Mouse (Mus musculus): ENCODE measurements around the gene Syndig1l.
A peak's percentile ranks its signal among the peaks of the same experiment; 100 is the strongest.

Gene Syndig1l

DNA sequence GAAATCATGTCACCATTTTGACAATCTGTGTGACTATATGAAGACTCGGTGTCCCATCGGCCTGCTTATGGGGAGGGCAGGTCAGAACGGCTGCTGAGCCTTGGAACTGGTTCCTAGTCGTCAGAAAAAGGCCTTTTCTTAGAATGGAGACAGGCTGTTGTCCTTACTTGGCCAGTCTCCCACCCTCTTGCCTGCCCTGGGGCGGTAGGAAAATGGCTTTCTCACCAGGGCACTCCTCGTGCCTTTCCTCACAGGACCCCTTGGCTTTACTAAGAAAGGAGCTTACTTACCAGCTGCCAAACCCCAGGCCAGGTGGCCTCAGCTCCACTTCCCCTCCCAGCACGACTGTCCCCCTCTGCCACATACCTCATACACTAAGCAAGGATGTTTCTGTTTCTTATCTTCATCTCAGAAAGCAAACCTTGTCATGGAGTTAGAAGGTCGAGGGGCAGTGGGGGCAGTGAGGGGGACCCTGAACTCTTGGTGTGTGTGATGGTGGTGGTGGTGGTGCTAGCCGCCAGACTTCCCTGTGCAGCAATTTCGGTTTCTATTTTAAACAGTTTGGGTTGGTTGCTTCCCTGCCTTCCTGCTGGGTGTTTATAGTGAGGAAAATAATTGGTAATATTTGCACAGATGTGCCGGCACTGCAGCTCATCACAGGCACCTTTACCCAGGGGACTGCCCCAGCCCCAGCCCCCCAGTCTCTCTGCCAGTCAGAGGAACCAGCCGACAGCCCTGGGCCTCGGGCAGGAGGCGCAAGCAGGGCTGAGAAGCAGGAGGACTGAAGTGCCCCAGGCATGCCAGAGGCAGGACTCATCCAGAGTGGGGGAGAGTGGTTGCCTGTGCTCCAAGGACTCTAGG lies 23.7 kb downstream of the Syndig1l start:
- peak in 1 of 2 experiments; percentile 22 for DNase-seq (ENCODE audit: low spot score in 2 of 2)

DNA sequence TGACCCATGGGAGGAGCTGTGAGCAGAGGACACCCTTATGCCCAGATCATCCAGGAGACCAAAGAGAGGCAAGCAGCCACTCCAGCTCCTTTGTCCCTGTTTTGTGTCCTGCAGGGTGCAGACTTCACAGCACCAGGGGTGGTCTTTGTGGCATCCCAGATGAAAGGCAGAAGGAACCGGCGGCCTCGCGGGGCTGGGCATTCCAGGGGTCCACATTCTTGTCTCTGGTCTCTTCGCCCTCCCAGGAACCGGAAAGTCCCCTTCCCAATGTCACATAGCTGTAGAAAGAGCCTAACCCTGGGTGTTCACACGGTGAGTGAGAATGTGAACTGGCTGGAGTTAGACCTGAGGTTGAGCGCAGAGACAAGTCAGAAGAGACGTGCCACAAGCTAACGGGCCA lies 27.0 kb downstream of the Syndig1l start:
- no peak for DNase-seq (ENCODE audit: low spot score in 2 of 2)

DNA sequence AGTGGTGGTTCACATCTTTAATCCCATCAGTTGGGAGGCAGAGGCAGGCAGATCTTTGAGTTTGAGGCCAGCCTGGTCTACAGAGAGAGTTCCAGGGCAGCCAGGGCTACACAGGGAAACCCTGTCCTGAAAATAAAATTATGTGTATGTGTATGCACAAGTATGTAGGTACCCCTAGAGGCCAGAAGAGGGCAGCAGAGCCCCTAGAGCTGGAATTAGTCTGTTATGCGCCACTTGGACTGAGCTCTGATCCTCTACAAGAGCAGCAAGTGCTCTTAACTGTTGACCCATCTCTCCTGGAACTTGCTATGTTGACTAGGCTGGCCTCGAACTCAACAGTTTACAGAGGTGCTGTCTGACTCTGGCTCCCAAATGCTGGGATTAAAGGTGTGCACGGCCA lies 28.1 kb downstream of the Syndig1l start:
- no peak for DNase-seq (ENCODE audit: low spot score in 2 of 2)

GRCm38 (mm10) chr12:84653912-84654311 lies 44.7 kb downstream of the Syndig1l start:
- peak in 1 of 2 experiments; percentile 62 for DNase-seq (ENCODE audit: low spot score in 2 of 2)

DNA sequence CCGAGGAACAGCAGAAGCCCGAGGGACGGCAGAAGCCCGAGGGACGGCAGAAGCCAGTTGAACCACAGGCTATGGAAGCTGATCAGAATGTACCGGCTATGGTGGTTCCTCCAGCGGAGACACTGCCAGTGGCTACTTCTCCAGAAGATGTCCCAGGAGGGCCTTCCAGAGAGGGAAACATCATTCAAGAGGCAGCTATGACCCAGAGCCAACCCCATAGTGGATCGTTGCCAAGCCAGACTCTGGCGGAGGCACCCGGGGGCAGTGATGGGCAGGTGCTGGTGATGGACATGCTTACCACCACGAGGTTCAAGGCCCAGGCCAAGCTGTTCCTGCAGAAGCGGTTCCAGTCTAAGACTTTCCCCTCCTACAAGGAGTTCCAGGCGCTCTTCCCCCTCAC lies 48.4 kb downstream of the Syndig1l start:
- no peak for DNase-seq (ENCODE audit: low spot score in 2 of 2)

GRCm38 (mm10) chr12:84640654-84641053 lies 58.0 kb downstream of the Syndig1l start, which contains the start of gene Vrtn:
Gene Vrtn, plus strand, starts transcription at chr12:84641019.
- no peak for DNase-seq (ENCODE audit: low spot score in 2 of 2)

DNA sequence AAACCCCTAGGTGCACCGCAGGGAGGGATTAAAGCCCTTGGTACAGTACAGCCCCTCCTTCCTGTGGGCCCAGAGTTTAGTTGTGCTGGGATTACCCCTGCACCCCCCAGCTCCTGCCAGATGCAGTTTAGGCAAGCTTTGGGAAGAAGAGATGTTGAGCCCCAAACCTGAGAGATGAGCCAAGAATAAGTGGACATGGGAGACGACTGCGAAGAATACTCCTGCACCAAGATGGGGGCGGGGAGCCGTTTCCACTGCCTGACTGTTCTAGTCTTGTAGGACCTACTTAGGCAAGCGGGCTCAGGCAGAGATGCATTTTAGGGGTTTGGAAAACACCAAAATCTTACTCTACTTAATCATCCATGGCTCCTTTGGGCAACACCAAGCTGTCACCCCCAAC lies 58.4 kb downstream of the Syndig1l start:
- DNase-seq (ENCODE audit: low spot score in 2 of 2): no peak

DNA sequence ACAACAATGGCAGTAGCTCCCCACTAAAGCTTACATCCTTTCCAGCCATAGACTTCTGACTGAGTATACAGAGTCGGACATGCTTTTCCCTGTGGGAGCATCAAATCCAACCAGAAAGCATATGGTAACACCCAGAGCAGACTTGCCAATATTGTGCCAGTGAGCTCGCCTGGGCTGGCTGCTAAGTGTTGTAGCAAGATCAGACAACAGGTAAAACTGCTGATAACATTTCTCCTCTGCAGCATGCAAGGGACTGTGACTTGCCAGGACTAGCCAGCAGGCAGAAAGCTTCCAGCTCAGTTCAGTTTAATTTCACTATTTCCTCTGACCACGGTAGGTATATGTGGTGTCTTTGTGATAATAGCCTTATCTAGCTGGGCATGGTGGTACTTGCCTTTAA lies 66.8 kb downstream of the Syndig1l start:
- DNase-seq (ENCODE audit: low spot score in 2 of 2): no peak

Data from thymus, postnatal 10 days (tissue).